Mouse (Mus musculus) limb, embryonic 15.5 days (tissue): ENCODE results near the gene Nr0b2. TPM values are rescaled to one million over a fixed set of nuclear protein-coding genes. Genes with fewer than 3 reads are reported as not detected.

Experiments
- ATAC-seq: fragments of 200-750 bp; cut with Nextera tagmentation; 2 replicates; pipeline ENCODE4 v1.8.0; 2017; ENCODE audit warnings: low read depth, moderate TSS enrichment; ENCODE audit not compliant: insufficient number of reproducible peaks, low FRiP score, low TSS enrichment
- H3K27ac ChIP-seq: fragments of 300-500 bp; sonication (generic); 2 replicates; pipeline ENCODE4 v1.5.1; 2015; ENCODE audit warnings: moderate library complexity, mild to moderate bottlenecking, inconsistent platforms
- H3K27me3 ChIP-seq: fragments of 300-500 bp; sonication (generic); 2 replicates; pipeline ENCODE4 v1.6.1; 2015; ENCODE audit warnings: inconsistent platforms
- H3K36me3 ChIP-seq: fragments of 300-500 bp; sonication (generic); 2 replicates; pipeline ENCODE4 v1.6.1; 2015; ENCODE audit warnings: inconsistent platforms
- H3K4me1 ChIP-seq: fragments of 300-500 bp; sonication (generic); 2 replicates; pipeline ENCODE4 v1.6.1; 2015; ENCODE audit warnings: inconsistent platforms
- H3K4me2 ChIP-seq: fragments of 300-500 bp; sonication (generic); 2 replicates; pipeline ENCODE4 v1.6.1; 2015; ENCODE audit warnings: mild to moderate bottlenecking, inconsistent platforms
- H3K4me3 ChIP-seq: fragments of 300-500 bp; sonication (generic); 2 replicates; pipeline ENCODE4 v1.5.1; 2015; ENCODE audit warnings: mild to moderate bottlenecking, inconsistent platforms
- H3K9ac ChIP-seq: fragments of 300-500 bp; sonication (generic); 2 replicates; pipeline ENCODE4 v1.6.1; 2015; ENCODE audit warnings: inconsistent platforms
- H3K9me3 ChIP-seq: fragments of 300-500 bp; sonication (generic); 2 replicates; pipeline ENCODE4 v1.6.1; 2016; ENCODE audit warnings: inconsistent platforms
- WGBS: fragments of 180-500 bp; shearing (Covaris S2); methylation state at CpG from one replicate; pipeline ENCODE4 v1.1.7; 2015; 5-methylcytosine and 5-hydroxymethylcytosine counted together
- polyA plus RNA-seq: library from polyadenylated mRNA; unstranded; fragments of >200 nt; fragmentation: Nextera tagmentation; extraction: Ambion mirVana; gene quantifications from 2 replicates; pipeline ENCODE4 v1.2.1, GENCODE M21; 2015

Nr0b2 gene
- polyA plus RNA-seq, 1 experiment from 2014 or later = not detected

GRCm38 (mm10) chr4:133567251-133567650 lies 14.1 kb downstream of the Nr0b2 start:
- no peak overlapping the region for H3K4me3 ChIP-seq
- H3K4me1 ChIP-seq = no peaks in the 10 kb centered on the region
- no peaks in the 10 kb centered on the region for H3K36me3 ChIP-seq
- H3K27ac ChIP-seq = no peak overlapping the region
- no peaks in the 10 kb centered on the region for H3K27me3 ChIP-seq
- H3K4me2 ChIP-seq = no peak overlapping the region
- no peak overlapping the region for H3K9ac ChIP-seq
- no peaks in the 10 kb centered on the region for H3K9me3 ChIP-seq
- no peak for ATAC-seq
- 17% methylated on average over 8 of the region's 8 CpGs for WGBS

DNA sequence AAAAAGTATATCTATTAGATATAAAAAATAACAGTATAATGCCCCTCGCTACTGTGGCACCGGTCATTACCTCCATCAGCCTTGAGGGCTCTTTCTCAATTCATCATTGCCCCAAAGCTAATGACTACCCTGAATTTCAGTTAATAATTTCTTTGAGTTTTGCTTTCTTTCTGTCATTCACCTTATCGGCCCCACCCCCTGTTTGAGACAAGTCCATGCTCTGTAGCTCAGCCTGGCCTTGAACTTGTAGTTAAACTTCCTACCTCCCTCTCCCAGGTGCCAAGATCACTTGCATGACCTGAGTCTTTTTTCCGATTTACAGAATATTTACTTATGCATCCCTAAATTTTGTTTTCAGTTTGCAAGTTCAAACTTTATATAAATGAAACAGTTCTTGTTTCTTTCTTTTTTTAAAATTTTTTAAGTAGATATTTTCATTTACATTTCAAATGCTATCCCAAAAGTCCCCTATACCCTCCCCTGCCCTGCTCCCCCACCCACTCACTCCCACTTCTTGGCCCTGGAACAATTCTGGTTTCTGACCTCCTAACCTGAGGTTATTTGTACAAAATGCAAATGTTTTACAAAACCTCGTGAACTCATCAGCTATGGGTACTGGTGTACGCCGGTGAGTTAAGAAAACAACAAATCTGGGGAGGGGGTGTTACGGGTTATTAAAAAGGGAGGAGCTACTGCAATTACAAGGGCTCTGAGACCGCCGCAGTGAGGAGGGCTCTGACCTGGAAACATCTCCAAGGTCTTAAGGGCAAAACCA lies 16.3 kb downstream of the Nr0b2 start:
- Histone ChIP-seq H3K27ac (no peak overlapping the region), H3K36me3 (no peaks in the 10 kb centered on the region), H3K4me3 (no peak overlapping the region), H3K9ac (no peak overlapping the region), H3K9me3 (no peaks in the 10 kb centered on the region), H3K4me1 (peaks cover 3% of the 10 kb centered on the region; the same call in 1 of the 2 replicates), H3K27me3 (no peaks in the 10 kb centered on the region), H3K4me2 (no peak overlapping the region)
- WGBS = 82% methylated on average over 10 of the region's 10 CpGs
- no peak for ATAC-seq

- H3K27me3 ChIP-seq = no peaks in the 10 kb centered on the region
- no peaks in the 10 kb centered on the region for H3K36me3 ChIP-seq
- H3K9me3 ChIP-seq = no peaks in the 10 kb centered on the region
- no peak overlapping the region for H3K4me2 ChIP-seq
- no peak overlapping the region for H3K27ac ChIP-seq
- H3K9ac ChIP-seq = no peak overlapping the region
- WGBS = 54% methylated on average over 10 of the region's 10 CpGs
- ATAC-seq = no peak
- H3K4me3 ChIP-seq = no peak overlapping the region
- peaks cover 4% of the 10 kb centered on the region; the same call in 1 of the 2 replicates for H3K4me1 ChIP-seq
Measured at GRCm38 (mm10) chr4:133570066-133570466, 16.9 kb downstream of the Nr0b2 start.

GRCm38 (mm10) chr4:133574070-133574842 lies 21.1 kb downstream of the Nr0b2 start, which contains the start of gene Gpatch3:
Gpatch3 (plus strand) TSS chr4:133574745.
- ATAC-seq = peak; percentile 86
- no peaks in the 10 kb centered on the region for H3K9me3 ChIP-seq

GRCm38 (mm10) chr4:133574843-133575202 lies 21.6 kb downstream of the Nr0b2 start:
- Histone ChIP-seq H3K4me2 (peak overlapping the region; percentile 88), H3K27me3 (no peaks in the 10 kb centered on the region), H3K9ac (peak overlapping the region; percentile 86), H3K9me3 (no peaks in the 10 kb centered on the region), H3K36me3 (peaks cover 20% of the 10 kb centered on the region), H3K4me1 (peaks cover 10% of the 10 kb centered on the region; the same call in 1 of the 2 replicates), H3K4me3 (peak overlapping the region; percentile 99), H3K27ac (peak overlapping the region; percentile 90)
- WGBS = under 1% methylated on average over 41 of the region's 41 CpGs
- ATAC-seq = peak; percentile 40; the same call in 1 of the 2 replicates

More at GRCm38 (mm10) chr4:133574070-133574842, 21.1 kb downstream of the Nr0b2 start, which contains the start of gene Gpatch3:
- Histone ChIP-seq H3K27ac (peak within 1 kb of the TSS; percentile 90), H3K9ac (peak within 1 kb of the TSS; percentile 86), H3K4me1 (peaks cover 10% of the 10 kb centered on the region; the same call in 1 of the 2 replicates), H3K4me2 (peak within 1 kb of the TSS; percentile 88), H3K36me3 (peaks cover 16% of the 10 kb centered on the region), H3K27me3 (no peaks in the 10 kb centered on the region), H3K4me3 (peak within 1 kb of the TSS; percentile 99)
- WGBS = 6% methylated on average over 44 of the region's 44 CpGs

DNA sequence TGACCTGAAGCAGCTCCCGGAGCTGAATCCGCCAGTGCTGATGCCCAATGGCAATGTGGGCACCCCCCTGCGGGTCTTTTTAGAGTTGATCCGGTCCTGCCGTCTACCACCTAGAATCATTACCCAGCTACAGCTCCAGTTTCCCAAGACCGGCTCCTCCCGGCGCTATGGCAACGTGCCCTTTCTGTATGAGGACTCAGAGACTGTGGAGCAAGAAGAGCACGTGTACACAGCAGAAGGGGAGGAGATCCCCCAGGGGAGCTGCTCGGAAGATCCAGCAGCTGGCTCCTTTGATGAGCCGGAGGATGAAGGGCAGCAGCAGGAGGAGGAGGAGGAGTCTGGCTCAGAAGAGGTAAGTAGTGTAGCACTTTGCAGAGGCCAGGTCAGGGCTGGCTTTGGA lies 24.8 kb downstream of the Nr0b2 start:
- H3K9me3 ChIP-seq = no peaks in the 10 kb centered on the region
- no peak overlapping the region for H3K4me3 ChIP-seq
- H3K27me3 ChIP-seq = no peaks in the 10 kb centered on the region
- H3K9ac ChIP-seq = no peak overlapping the region
- H3K36me3 ChIP-seq = peaks cover 46% of the 10 kb centered on the region
- WGBS = 72% methylated on average over 12 of the region's 12 CpGs
- H3K4me1 ChIP-seq = peaks cover 13% of the 10 kb centered on the region; the same call in 1 of the 2 replicates
- no peak overlapping the region for H3K4me2 ChIP-seq
- no peak for ATAC-seq
- no peak overlapping the region for H3K27ac ChIP-seq

DNA sequence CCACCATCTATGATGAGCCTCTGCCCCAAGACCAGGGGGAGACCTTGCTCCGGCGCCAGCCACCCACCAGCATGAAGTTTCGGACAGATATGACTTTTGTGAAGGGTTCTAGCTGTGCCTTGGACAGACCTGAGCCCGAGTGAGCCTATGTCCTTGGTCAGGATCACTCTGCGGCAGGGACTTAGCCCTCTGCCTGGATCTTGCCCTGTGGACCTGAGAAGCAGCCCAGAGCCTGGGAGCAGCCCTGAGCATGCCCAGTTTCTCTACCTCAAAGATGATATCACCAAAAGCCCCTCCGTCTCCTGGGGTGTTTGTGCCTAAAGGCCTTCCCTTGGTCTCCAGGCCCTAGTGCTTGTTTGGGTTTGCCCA lies 30.5 kb downstream of the Nr0b2 start:
- no peak for ATAC-seq
- peak overlapping the region; percentile 85 for H3K27ac ChIP-seq
- no peaks in the 10 kb centered on the region for H3K9me3 ChIP-seq
- H3K27me3 ChIP-seq = no peaks in the 10 kb centered on the region
- H3K4me3 ChIP-seq = peak overlapping the region; percentile 97
- peak overlapping the region; percentile 100 for H3K4me2 ChIP-seq
- peaks cover 66% of the 10 kb centered on the region for H3K36me3 ChIP-seq
- peak overlapping the region; percentile 76 for H3K9ac ChIP-seq
- peaks cover 16% of the 10 kb centered on the region for H3K4me1 ChIP-seq
- WGBS = 66% methylated on average over 6 of the region's 6 CpGs

DNA sequence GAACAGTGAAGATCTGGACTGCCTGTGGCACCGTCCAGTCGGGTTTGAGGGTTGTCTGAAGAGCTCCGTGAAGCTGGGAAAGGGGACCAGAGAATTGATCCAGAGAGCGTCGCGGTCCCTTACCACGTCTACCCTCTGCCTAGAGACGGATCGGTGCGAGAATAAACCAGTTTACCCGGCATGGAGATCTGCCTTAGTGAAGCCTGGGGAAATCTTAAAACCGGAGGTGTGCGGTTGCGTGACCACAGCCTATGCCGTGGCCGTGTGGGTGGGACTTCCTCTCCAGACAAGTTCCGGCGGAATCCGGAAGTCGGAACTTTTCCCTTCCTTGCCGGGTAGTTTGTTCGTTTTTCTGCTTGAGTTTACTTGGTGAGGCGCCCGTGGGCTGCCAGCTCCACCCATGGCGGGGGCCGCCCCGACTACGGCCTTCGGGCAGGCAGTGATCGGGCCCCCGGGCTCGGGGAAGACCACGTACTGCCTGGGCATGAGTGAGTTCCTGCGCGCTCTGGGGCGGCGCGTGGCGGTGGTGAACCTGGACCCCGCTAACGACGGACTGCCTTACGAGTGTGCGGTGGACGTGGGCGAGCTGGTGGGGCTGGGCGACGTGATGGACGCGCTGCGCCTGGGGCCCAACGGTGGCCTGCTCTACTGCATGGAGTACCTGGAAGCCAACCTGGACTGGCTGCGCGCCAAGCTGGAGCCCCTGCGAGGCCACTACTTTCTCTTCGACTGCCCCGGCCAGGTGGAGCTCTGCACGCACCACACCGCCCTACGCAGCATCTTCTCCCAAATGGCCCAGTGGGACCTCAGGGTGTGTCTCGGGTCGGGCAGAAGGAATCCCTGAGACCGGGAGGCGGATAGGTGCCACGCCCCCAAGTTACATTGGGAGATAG lies 31.1 kb downstream of the Nr0b2 start, which contains the start of gene Gpn2:
Gpn2 (plus strand) TSS at position 304 of the 893 bp plus-strand sequence.
- H3K9ac ChIP-seq = peak within 1 kb of the TSS; percentile 76
- H3K4me1 ChIP-seq = peaks cover 16% of the 10 kb centered on the region
- peaks cover 66% of the 10 kb centered on the region for H3K36me3 ChIP-seq
- H3K9me3 ChIP-seq = no peaks in the 10 kb centered on the region
- H3K4me2 ChIP-seq = peak within 1 kb of the TSS; percentile 100
- H3K27me3 ChIP-seq = no peaks in the 10 kb centered on the region
- ATAC-seq = peak; percentile 71; the same call in 1 of the 2 replicates
- WGBS = 1% methylated on average over 65 of the region's 65 CpGs
- H3K4me3 ChIP-seq = peak within 1 kb of the TSS; percentile 97
- peak within 1 kb of the TSS; percentile 85 for H3K27ac ChIP-seq

DNA sequence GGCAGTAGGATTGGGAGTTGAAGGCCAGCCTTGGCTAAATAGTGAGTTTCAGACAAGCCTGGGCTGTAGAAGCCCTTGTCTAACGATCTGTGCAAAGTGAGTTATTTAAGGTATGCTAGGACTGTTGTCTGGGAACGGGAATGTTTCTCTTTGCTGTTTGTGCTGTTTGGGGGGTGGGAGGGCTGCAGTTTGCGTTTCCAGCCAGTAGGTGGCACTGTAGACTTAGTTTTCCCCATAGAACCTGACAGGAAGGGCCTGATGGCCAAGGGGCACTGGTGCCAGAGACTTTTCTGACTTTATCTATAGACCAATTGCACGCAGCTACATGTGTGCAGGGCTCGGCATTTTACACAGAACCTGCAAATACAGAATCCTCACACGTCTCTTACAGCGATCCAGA lies 39.4 kb downstream of the Nr0b2 start:
- Histone ChIP-seq H3K9me3 (no peaks in the 10 kb centered on the region), H3K4me3 (no peak overlapping the region), H3K4me2 (no peak overlapping the region), H3K36me3 (peaks cover 54% of the 10 kb centered on the region), H3K27me3 (no peaks in the 10 kb centered on the region), H3K27ac (no peak overlapping the region), H3K9ac (no peak overlapping the region), H3K4me1 (peaks cover 8% of the 10 kb centered on the region; the same call in 1 of the 2 replicates)
- ATAC-seq = no peak
- 32% methylated on average over 7 of the region's 7 CpGs for WGBS

- ATAC-seq = no peak
- no peak overlapping the region for H3K4me3 ChIP-seq
- H3K27ac ChIP-seq = peak overlapping the region; percentile 48
- no peak overlapping the region for H3K4me2 ChIP-seq
- peaks cover 18% of the 10 kb centered on the region for H3K27me3 ChIP-seq
- H3K9me3 ChIP-seq = no peaks in the 10 kb centered on the region
- peaks cover 24% of the 10 kb centered on the region for H3K36me3 ChIP-seq
- H3K4me1 ChIP-seq = peaks cover 23% of the 10 kb centered on the region
- no peak overlapping the region for H3K9ac ChIP-seq
- 60% methylated on average over 7 of the region's 7 CpGs for WGBS
Measured at GRCm38 (mm10) chr4:133595538-133595937, 42.4 kb downstream of the Nr0b2 start.

- H3K9me3 ChIP-seq = no peaks in the 10 kb centered on the region
- H3K27me3 ChIP-seq = peaks cover 19% of the 10 kb centered on the region
Measured at GRCm38 (mm10) chr4:133596084-133596483, 42.9 kb downstream of the Nr0b2 start.

More at GRCm38 (mm10) chr4:133596084-133596483, 42.9 kb downstream of the Nr0b2 start:
- Histone ChIP-seq H3K4me3 (no peak overlapping the region), H3K27ac (no peak overlapping the region), H3K4me1 (peaks cover 23% of the 10 kb centered on the region), H3K9ac (no peak overlapping the region), H3K4me2 (no peak overlapping the region), H3K36me3 (peaks cover 20% of the 10 kb centered on the region)
- 73% methylated on average over 6 of the region's 6 CpGs for WGBS
- ATAC-seq = no peak
